ENCODE assay signal across 23 mouse cellular contexts in genomic region chr9:116241290-116241689, GRCm38 (mm10).
DNase-seq lines count a peak whose midpoint lies in the region; ATAC-seq and TF ChIP-seq lines count a peak whose summit lies in the region.
"Had no signal": no experiment of that assay in that cellular context is flagged by ENCODE, and none has a peak within 500 bp of the region (broad histone marks: within the 10 kb centered on the region; RNA-seq: fewer than 3 reads in every experiment).

No protein-coding gene starts in this region.

- H3K27ac ChIP-seq in heart, embryonic 10.5 days = no peak overlapping the region
- H3K27ac ChIP-seq in stomach, embryonic 16.5 days (ENCODE audit: low read length) = no peak overlapping the region; the same call in 1 of the 2 replicates
- H3K27ac ChIP-seq in hindbrain, embryonic 12.5 days = no peak overlapping the region
- H3K27ac ChIP-seq: embryonic facial prominence, embryonic 12.5 days; forebrain, embryonic 13.5 days; hindbrain, embryonic 15.5 days; left cerebral cortex, adult 2 months had no signal

- no peaks in the 10 kb centered on the region for H3K36me3 ChIP-seq in heart, embryonic 10.5 days
- no peaks in the 10 kb centered on the region for H3K36me3 ChIP-seq in stomach, embryonic 16.5 days (ENCODE audit: control insufficient read depth, insufficient read depth, low read length)
- no peaks in the 10 kb centered on the region for H3K36me3 ChIP-seq in hindbrain, embryonic 12.5 days
- H3K36me3 ChIP-seq: embryonic facial prominence, embryonic 12.5 days; hindbrain, embryonic 15.5 days had no signal

- no peaks in the 10 kb centered on the region for H3K9me3 ChIP-seq in heart, embryonic 10.5 days
- no peaks in the 10 kb centered on the region for H3K9me3 ChIP-seq in stomach, embryonic 16.5 days (replicated peaks; ENCODE audit: control insufficient read depth, low read length)
- H3K9me3 ChIP-seq in hindbrain, embryonic 12.5 days (replicated peaks) = no peaks in the 10 kb centered on the region
- H3K9me3 ChIP-seq: embryonic facial prominence, embryonic 12.5 days; forebrain, embryonic 13.5 days; hindbrain, embryonic 15.5 days had no signal

- 80% methylated on average over 10 of the region's 10 CpGs for WGBS in heart, embryonic 10.5 days
- WGBS in lung, adult 2 months = 17% methylated on average over 10 of the region's 10 CpGs
- 28% methylated on average over 10 of the region's 10 CpGs for WGBS in stomach, embryonic 16.5 days
- WGBS in hindbrain, embryonic 12.5 days = 93% methylated on average over 10 of the region's 10 CpGs

- no peak for TF ChIP-seq POLR2A in lung, adult 2 months (IDR thresholded peaks at IDR 0.05; ENCODE audit: borderline replicate concordance, extremely low read depth, low read depth, low read length)

- H3K27me3 ChIP-seq in heart, embryonic 10.5 days (ENCODE audit: insufficient read depth, poor library complexity, severe bottlenecking) = no peaks in the 10 kb centered on the region
- H3K27me3 ChIP-seq in stomach, embryonic 16.5 days (ENCODE audit: control insufficient read depth, insufficient read depth, low read length) = no peaks in the 10 kb centered on the region
- no peaks in the 10 kb centered on the region for H3K27me3 ChIP-seq in hindbrain, embryonic 12.5 days
- H3K27me3 ChIP-seq: CH12.LX; embryonic facial prominence, embryonic 12.5 days; forebrain, embryonic 13.5 days; hindbrain, embryonic 15.5 days had no signal

- peaks cover 6% of the 10 kb centered on the region for H3K4me1 ChIP-seq in heart, embryonic 10.5 days
- H3K4me1 ChIP-seq in lung, adult 2 months (ENCODE audit: control insufficient read depth, insufficient read depth, low read length) = peaks cover 9% of the 10 kb centered on the region
- H3K4me1 ChIP-seq in stomach, embryonic 16.5 days (ENCODE audit: control insufficient read depth, insufficient read depth, low read length) = peaks cover 13% of the 10 kb centered on the region
- no peaks in the 10 kb centered on the region for H3K4me1 ChIP-seq in hindbrain, embryonic 12.5 days
- H3K4me1 ChIP-seq: embryonic facial prominence, embryonic 12.5 days; forebrain, embryonic 13.5 days; hindbrain, embryonic 15.5 days had no signal

- H3K9ac ChIP-seq in stomach, embryonic 16.5 days (ENCODE audit: low read length) = no peak overlapping the region
- H3K9ac ChIP-seq in hindbrain, embryonic 12.5 days = no peak overlapping the region
- H3K9ac ChIP-seq: embryonic facial prominence, embryonic 12.5 days; forebrain, embryonic 13.5 days; hindbrain, embryonic 15.5 days; liver, postnatal 0 days had no signal

- peak; percentile 92 for DNase-seq in heart, adult 11 months
- no peak for DNase-seq in heart, embryonic 10.5 days (ENCODE audit: low spot score)
- no peak for DNase-seq in lung, adult 2 months
- DNase-seq in lung, postnatal 25 days (ENCODE audit: low spot score) = peak; percentile 55
- no peak for DNase-seq in cerebellum, postnatal 10 days
- no peak for DNase-seq in ovary, postnatal 36 days (ENCODE audit: low spot score)
- DNase-seq: adrenal gland, postnatal 36 days; cerebellum, adult 2 months; heart, postnatal 36 days; kidney, adult 9 months; kidney, postnatal 25 days; left cerebral cortex, postnatal 4 days; liver; liver, postnatal 0 days; right cerebral cortex, postnatal 4 days had no signal

- ATAC-seq in stomach, embryonic 16.5 days (ENCODE audit: insufficient read depth, low FRiP score) = peak; percentile 48; the same call in 1 of the 2 replicates
- ATAC-seq in hindbrain, embryonic 12.5 days (ENCODE audit: low FRiP score) = no peak
- ATAC-seq: forebrain, embryonic 13.5 days; liver, postnatal 0 days had no signal

- TF ChIP-seq CTCF in lung, adult 2 months (IDR thresholded peaks at IDR 0.05; ENCODE audit: insufficient read depth, low read length) = no peak

- H3K4me3 ChIP-seq in heart, embryonic 10.5 days = no peak overlapping the region
- peak overlapping the region; percentile 44 for H3K4me3 ChIP-seq in lung, adult 2 months (replicated peaks; ENCODE audit: extremely low read depth, low read depth, low read length)
- H3K4me3 ChIP-seq in stomach, embryonic 16.5 days (replicated peaks; ENCODE audit: low read length) = 0 out of 2 replicates have a peak overlapping the region, but pooled peaks have one; percentile 12
- no peak overlapping the region for H3K4me3 ChIP-seq in hindbrain, embryonic 12.5 days
- H3K4me3 ChIP-seq: embryonic facial prominence, embryonic 12.5 days; erythroblast, embryonic 14.5 days; forebrain, embryonic 13.5 days; hindbrain, embryonic 15.5 days; left cerebral cortex, adult 2 months had no signal

- peak overlapping the region; percentile 35 for H3K4me2 ChIP-seq in stomach, embryonic 16.5 days (ENCODE audit: low read depth, low read length)
- no peak overlapping the region for H3K4me2 ChIP-seq in hindbrain, embryonic 12.5 days (replicated peaks)
- H3K4me2 ChIP-seq: embryonic facial prominence, embryonic 12.5 days; forebrain, embryonic 13.5 days; hindbrain, embryonic 15.5 days had no signal

Comparison
In these comparisons a context has a peak if more than half of its experiments do, and no peak if none do; other contexts are left out.
1. DNase-seq: peak in heart, adult 11 months (single experiment) and lung, postnatal 25 days (single experiment); none in heart, embryonic 10.5 days (single experiment), lung, adult 2 months (single experiment), cerebellum, postnatal 10 days (0 of 2) and ovary, postnatal 36 days (single experiment).
2. H3K4me3 ChIP-seq: peak in lung, adult 2 months (single experiment) and stomach, embryonic 16.5 days (single experiment); none in heart, embryonic 10.5 days (single experiment) and hindbrain, embryonic 12.5 days (single experiment).